Mouse (Mus musculus) C2C12 (cell line): Measurements from ENCODE around the gene Zfp648. TPM values are rescaled to one million over a fixed set of nuclear protein-coding genes. Genes with fewer than 3 reads are reported as not detected.

ENCODE experiments used
- H3K27me3 ChIP-seq: one replicate; pipeline ENCODE4 v1.6.1; 2011; ENCODE audit not compliant: control insufficient read depth, insufficient read depth, insufficient read length
- H3K36me3 ChIP-seq: one replicate; pipeline ENCODE4 v1.6.1; 2011; ENCODE audit not compliant: control insufficient read depth, insufficient read depth
- H3K4me3 ChIP-seq: one replicate; pipeline ENCODE4 v1.5.1; 2011; ENCODE audit warnings: mild to moderate bottlenecking, control low read depth; ENCODE audit not compliant: poor library complexity, insufficient read depth, severe bottlenecking
- H3K79me2 ChIP-seq: one replicate; pipeline ENCODE4 v1.6.1; 2011; ENCODE audit not compliant: control insufficient read depth, insufficient read depth
- H3K79me3 ChIP-seq: one replicate; pipeline ENCODE4 v1.6.1; 2011; ENCODE audit warnings: low read depth, control low read depth
- H3ac ChIP-seq: one replicate; pipeline ENCODE3; 2011; ENCODE audit warnings: low read depth; ENCODE audit not compliant: control insufficient read depth, insufficient read length
- CEBPB ChIP-seq: IDR thresholded peaks from one replicate; pipeline ENCODE4 v1.6.1; 2011; ENCODE audit warnings: low read depth, mild to moderate bottlenecking, control low read depth, moderate library complexity
- CTCF ChIP-seq: IDR thresholded peaks from one replicate; pipeline ENCODE4 v1.5.1; 2011; ENCODE audit not compliant: control insufficient read depth, insufficient read depth, insufficient read length
- FOSL1 ChIP-seq: IDR thresholded peaks from one replicate; pipeline ENCODE4 v1.8.0; 2011; ENCODE audit warnings: mild to moderate bottlenecking, low read length; ENCODE audit not compliant: poor library complexity, insufficient read depth, severe bottlenecking
- MAX ChIP-seq: IDR thresholded peaks from one replicate; pipeline ENCODE4 v1.6.1; 2011; ENCODE audit warnings: mild to moderate bottlenecking, control low read depth
- MYOD1 ChIP-seq: IDR thresholded peaks from one replicate; pipeline ENCODE4 v1.6.1; 2011; ENCODE audit warnings: low read depth; ENCODE audit not compliant: control insufficient read depth, insufficient read length
- MYOG ChIP-seq: IDR thresholded peaks from one replicate; pipeline ENCODE4 v1.6.1; 2011; ENCODE audit not compliant: control insufficient read depth, insufficient read length; ENCODE audit errors: extremely low read depth
- USF1 ChIP-seq: IDR thresholded peaks from one replicate; pipeline ENCODE4 v1.6.1; 2011; ENCODE audit warnings: low read depth, mild to moderate bottlenecking, control low read depth, moderate library complexity
- polyA plus RNA-seq: library from polyadenylated mRNA; unstranded; fragments of >200 nt; fragmentation: generic; extraction: Trizol; gene quantifications from one replicate; pipeline ENCODE4 v1.2.1, GENCODE M21; 2012; ENCODE audit warnings: missing spikeins

The Zfp648 gene
- polyA plus RNA-seq, 1 experiment = not detected

- Histone ChIP-seq H3K79me3 (no peaks in the 10 kb centered on the region), H3K4me3 (no peak overlapping the region), H3ac (no peak overlapping the region), H3K36me3 (no peaks in the 10 kb centered on the region), H3K27me3 (no peaks in the 10 kb centered on the region), H3K79me2 (no peaks in the 10 kb centered on the region)
- no peak for TF ChIP-seq MAX
- no peak for TF ChIP-seq MYOD1
- no peak for TF ChIP-seq CTCF
- TF ChIP-seq FOSL1 = no peak
- TF ChIP-seq MYOG = no peak
- no peak for TF ChIP-seq CEBPB
- TF ChIP-seq USF1 = no peak
Measured at GRCm38 (mm10) chr1:154183077-154183751, 17.8 kb upstream of the Zfp648 start.

GRCm38 (mm10) chr1:154188229-154188628, 12.8 kb upstream of the Zfp648 start:
- no peaks in the 10 kb centered on the region for H3K79me2 ChIP-seq
- no peaks in the 10 kb centered on the region for H3K79me3 ChIP-seq
- no peak overlapping the region for H3K4me3 ChIP-seq
- H3K36me3 ChIP-seq = no peaks in the 10 kb centered on the region
- no peak overlapping the region for H3ac ChIP-seq
- H3K27me3 ChIP-seq = no peaks in the 10 kb centered on the region
- TF ChIP-seq MYOG = no peak
- no peak for TF ChIP-seq CEBPB
- no peak for TF ChIP-seq MAX
- TF ChIP-seq CTCF = no peak
- TF ChIP-seq FOSL1 = no peak
- TF ChIP-seq MYOD1 = no peak
- no peak for TF ChIP-seq USF1

- Histone ChIP-seq H3ac (no peak overlapping the region), H3K27me3 (no peaks in the 10 kb centered on the region), H3K79me2 (no peaks in the 10 kb centered on the region), H3K4me3 (no peak overlapping the region), H3K36me3 (no peaks in the 10 kb centered on the region), H3K79me3 (no peaks in the 10 kb centered on the region)
- no peak for TF ChIP-seq USF1
- TF ChIP-seq CTCF = no peak
- no peak for TF ChIP-seq MAX
- TF ChIP-seq MYOG = no peak
- TF ChIP-seq FOSL1 = no peak
- no peak for TF ChIP-seq CEBPB
- no peak for TF ChIP-seq MYOD1
Measured at GRCm38 (mm10) chr1:154188631-154189030, 12.4 kb upstream of the Zfp648 start.

- H3K79me2 ChIP-seq = no peaks in the 10 kb centered on the region
- TF ChIP-seq USF1 = no peak
- no peak for TF ChIP-seq MYOD1
- no peak for TF ChIP-seq FOSL1
- TF ChIP-seq CEBPB = no peak
- no peak for TF ChIP-seq MYOG
- H3K79me3 ChIP-seq = no peaks in the 10 kb centered on the region
- no peaks in the 10 kb centered on the region for H3K36me3 ChIP-seq
- no peaks in the 10 kb centered on the region for H3K27me3 ChIP-seq
- no peak overlapping the region for H3ac ChIP-seq
- H3K4me3 ChIP-seq = no peak overlapping the region
Measured at GRCm38 (mm10) chr1:154189842-154190530, 11.0 kb upstream of the Zfp648 start.

- TF ChIP-seq MYOD1 = no peak
- TF ChIP-seq MAX = no peak
- TF ChIP-seq MYOG = no peak
- TF ChIP-seq CEBPB = no peak
- TF ChIP-seq CTCF = no peak
- TF ChIP-seq FOSL1 = no peak
- TF ChIP-seq USF1 = no peak
- Histone ChIP-seq H3K79me3 (no peaks in the 10 kb centered on the region), H3ac (no peak overlapping the region), H3K4me3 (no peak overlapping the region), H3K79me2 (no peaks in the 10 kb centered on the region), H3K27me3 (peaks cover 7% of the 10 kb centered on the region), H3K36me3 (no peaks in the 10 kb centered on the region)
Measured at GRCm38 (mm10) chr1:154198896-154199295, 2.1 kb upstream of the Zfp648 start.
